Mouse (Mus musculus): ENCODE results near the gene 4930595D18Rik.

Gene 4930595D18Rik

GRCm38 (mm10) chr12:111137079-111137478, 47.2 kb downstream of the 4930595D18Rik start:
- no peak for DNase-seq (ENCODE audit: low read depth, low spot score)

GRCm38 (mm10) chr12:111135953-111136352, 48.3 kb downstream of the 4930595D18Rik start:
- no peak for DNase-seq (ENCODE audit: low read depth, low spot score)

GRCm38 (mm10) chr12:111134791-111135733, 49.2 kb downstream of the 4930595D18Rik start:
- no peak for DNase-seq (ENCODE audit: low read depth, low spot score)

GRCm38 (mm10) chr12:111134169-111134568, 50.1 kb downstream of the 4930595D18Rik start:
- no peak for DNase-seq (ENCODE audit: low read depth, low spot score)

- DNase-seq (ENCODE audit: low read depth, low spot score): no peak
Measured at GRCm38 (mm10) chr12:111125666-111126065, 58.6 kb downstream of the 4930595D18Rik start.

GRCm38 (mm10) chr12:111124601-111125260, 59.6 kb downstream of the 4930595D18Rik start:
- DNase-seq (ENCODE audit: low read depth, low spot score): no peak

GRCm38 (mm10) chr12:111122332-111122852, 61.9 kb downstream of the 4930595D18Rik start:
- peak; percentile 12 for DNase-seq (ENCODE audit: low read depth, low spot score)

- DNase-seq (ENCODE audit: low read depth, low spot score): no peak
Measured at GRCm38 (mm10) chr12:111120976-111121645, 63.2 kb downstream of the 4930595D18Rik start.

GRCm38 (mm10) chr12:111119506-111120085, 64.7 kb downstream of the 4930595D18Rik start:
- DNase-seq (ENCODE audit: low read depth, low spot score): no peak

- DNase-seq (ENCODE audit: low read depth, low spot score): no peak
Measured at GRCm38 (mm10) chr12:111114593-111114992, 69.7 kb downstream of the 4930595D18Rik start.

- no peak for DNase-seq (ENCODE audit: low read depth, low spot score)
Measured at GRCm38 (mm10) chr12:111111176-111111575, 73.1 kb downstream of the 4930595D18Rik start.

Measured in c-Kit-negative CD71-positive TER-119-positive erythroid progenitor cells, embryonic 14.5 days (primary cell).